Mouse (Mus musculus) ES-Bruce4 (cell line): Measurements from ENCODE around the gene Mei4.

Experiments
- CTCF ChIP-seq: IDR thresholded peaks from one replicate; pipeline ENCODE4 v1.8.1; 2011; ENCODE audit warnings: low read depth, low read length
- POLR2A ChIP-seq: IDR thresholded peaks from one replicate; pipeline ENCODE4 v1.8.1; 2011; ENCODE audit warnings: low read length; ENCODE audit not compliant: insufficient read depth

DNA sequence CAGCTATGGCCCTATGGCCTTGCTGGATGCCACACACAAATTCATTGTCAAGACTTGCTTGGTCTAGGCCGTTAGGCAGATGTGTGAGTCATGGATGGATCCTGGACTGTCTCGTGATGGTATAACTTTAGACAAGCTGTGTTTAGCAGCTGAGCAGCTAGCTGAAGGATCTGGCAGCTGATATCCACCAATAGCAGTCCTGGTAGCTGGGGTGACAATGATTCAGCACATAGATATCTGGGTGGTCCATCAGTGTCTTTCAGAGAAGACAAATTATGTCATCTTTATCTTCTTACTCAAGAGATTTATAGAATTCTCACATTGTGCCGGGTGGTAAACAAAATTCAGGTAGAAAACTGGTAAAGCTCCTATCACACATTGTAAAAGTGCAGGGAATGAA, 93.4 kb downstream of the Mei4 start:
- TF ChIP-seq POLR2A (no peak), CTCF (no peak)
